Mouse (Mus musculus) megakaryocyte-erythroid progenitor cell, adult 5-6 weeks (primary cell): ENCODE measurements at regions not wholly inside any gene's neighbourhood (a gene's known extent, or its start where the extent isn't known, plus 50 kb on each side); places are given as distances from the start of the nearest gene placed in this dataset.

Source experiments
- ATAC-seq: replicated peaks from 2 replicates; pipeline ENCODE4 v1.8.0; 2016; ENCODE audit warnings: mild to moderate bottlenecking, inconsistent platforms; ENCODE audit not compliant: severe bottlenecking, poor library complexity, low FRiP score, low TSS enrichment

- no peak for ATAC-seq
Measured at GRCm38 (mm10) chr13:112054879-112055371, 233.3 kb upstream of the Ankrd55 start.

- 0 out of 2 replicates have a peak, but pooled peaks have one; percentile 24 for ATAC-seq
Measured at GRCm38 (mm10) chr13:112058218-112058617, 230.0 kb upstream of the Ankrd55 start.

GRCm38 (mm10) chr13:112058771-112059170 lies 229.5 kb upstream of the Ankrd55 start:
- no peak for ATAC-seq

- ATAC-seq = no peak
Measured at GRCm38 (mm10) chr13:112062024-112062423, 226.2 kb upstream of the Ankrd55 start.

- peak; percentile 49 for ATAC-seq
Measured at GRCm38 (mm10) chr13:112063409-112064111, 224.7 kb upstream of the Ankrd55 start.

GRCm38 (mm10) chr13:112064681-112065080 lies 223.6 kb upstream of the Ankrd55 start:
- ATAC-seq = no peak

- no peak for ATAC-seq
Measured at GRCm38 (mm10) chr13:112067066-112067847, 221.0 kb upstream of the Ankrd55 start.

- ATAC-seq = no peak
Measured at GRCm38 (mm10) chr13:112070757-112071156, 217.5 kb upstream of the Ankrd55 start.

GRCm38 (mm10) chr13:112071209-112071955 lies 216.9 kb upstream of the Ankrd55 start:
- ATAC-seq = no peak

- ATAC-seq = no peak
Measured at GRCm38 (mm10) chr13:112071956-112072314, 216.3 kb upstream of the Ankrd55 start.

- peak; percentile 58 for ATAC-seq
Measured at GRCm38 (mm10) chr13:112073519-112074406, 214.5 kb upstream of the Ankrd55 start.

GRCm38 (mm10) chr13:112075847-112076479 lies 212.3 kb upstream of the Ankrd55 start:
- ATAC-seq = no peak

GRCm38 (mm10) chr13:112078088-112078487 lies 210.2 kb upstream of the Ankrd55 start:
- ATAC-seq = peak; percentile 61

- ATAC-seq = no peak
Measured at GRCm38 (mm10) chr13:112081935-112082334, 206.3 kb upstream of the Ankrd55 start.

- no peak for ATAC-seq
Measured at GRCm38 (mm10) chr13:112084484-112085278, 203.6 kb upstream of the Ankrd55 start.

- ATAC-seq = no peak
Measured at GRCm38 (mm10) chr13:112088312-112088771, 199.9 kb upstream of the Ankrd55 start.

GRCm38 (mm10) chr13:112090737-112091136 lies 197.5 kb upstream of the Ankrd55 start:
- no peak for ATAC-seq
